Mouse (Mus musculus) spleen, adult 2 months (tissue): ENCODE measurements around the gene Ranbp2.

Source experiments
- CTCF ChIP-seq: fragments of 200-500 bp; IDR thresholded peaks from 2 replicates; pipeline ENCODE4 v1.5.1; 2011; ENCODE audit warnings: mild to moderate bottlenecking, inconsistent platforms; ENCODE audit not compliant: insufficient read depth, insufficient read length, insufficient replicate concordance; ENCODE audit errors: extremely low read depth
- POLR2A ChIP-seq: fragments of 200-500 bp; IDR thresholded peaks from 2 replicates; pipeline ENCODE4 v1.6.1; 2011; ENCODE audit warnings: low read depth, low read length, inconsistent platforms

GRCm38 (mm10) chr10:58451575-58451974, 4.9 kb downstream of the Ranbp2 start:
- no peak for TF ChIP-seq CTCF
- no peak for TF ChIP-seq POLR2A
